Mouse (Mus musculus) liver, postnatal 0 days (tissue): ENCODE results near the gene Gucy2c. TPM values are rescaled to one million over a fixed set of nuclear protein-coding genes. Genes with fewer than 3 reads are reported as not detected.

Source experiments
- ATAC-seq: fragments of 200-750 bp; cut with Nextera tagmentation; 2 replicates; pipeline ENCODE4 v1.8.0; 2017; ENCODE audit warnings: mild to moderate bottlenecking, moderate library complexity
- DNase-seq: peaks from one replicate; pipeline ENCODE4 v3.0.0-alpha.2; 2016
- H3K27ac ChIP-seq: fragments of 300-500 bp; sonication (generic); 2 replicates; pipeline ENCODE4 v1.5.1; 2014; ENCODE audit warnings: antibody characterized with exemption, moderate library complexity, mild to moderate bottlenecking, low read depth
- H3K27me3 ChIP-seq: fragments of 300-500 bp; sonication (generic); 2 replicates; pipeline ENCODE4 v1.6.1; 2014; ENCODE audit warnings: low read length, control low read depth, mixed read lengths; ENCODE audit not compliant: insufficient read depth
- H3K36me3 ChIP-seq: fragments of 300-500 bp; sonication (generic); replicated peaks from 2 replicates; pipeline ENCODE4 v1.6.1; 2014; ENCODE audit warnings: mild to moderate bottlenecking, control low read depth, low read length, moderate library complexity, mixed read lengths; ENCODE audit not compliant: insufficient read depth
- H3K4me1 ChIP-seq: fragments of 300-500 bp; sonication (generic); 2 replicates; pipeline ENCODE4 v1.6.1; 2014; ENCODE audit warnings: antibody characterized with exemption, mild to moderate bottlenecking, control low read depth; ENCODE audit not compliant: insufficient read depth
- H3K4me2 ChIP-seq: fragments of 300-500 bp; sonication (generic); 2 replicates; pipeline ENCODE4 v1.6.1; 2014; ENCODE audit warnings: low read depth, mild to moderate bottlenecking, low read length, moderate library complexity, mixed read lengths
- H3K4me3 ChIP-seq: fragments of 300-500 bp; sonication (generic); 2 replicates; pipeline ENCODE4 v1.5.1; 2014; ENCODE audit warnings: low read depth, low read length
- H3K9ac ChIP-seq: fragments of 300-500 bp; sonication (generic); replicated peaks from 2 replicates; pipeline ENCODE4 v1.6.1; 2014; ENCODE audit warnings: mild to moderate bottlenecking, moderate library complexity
- H3K9me3 ChIP-seq: fragments of 300-500 bp; sonication (generic); 2 replicates; pipeline ENCODE4 v1.6.1; 2016; ENCODE audit warnings: mild to moderate bottlenecking, control low read depth, low read length, mixed read lengths
- CTCF ChIP-seq: sonication (generic); IDR thresholded peaks from 2 replicates; pipeline ENCODE4 v1.5.1; 2016; ENCODE audit warnings: antibody characterized with exemption, low read depth
- EP300 ChIP-seq: IDR thresholded peaks from 2 replicates; pipeline ENCODE4 v1.6.1; 2016; ENCODE audit warnings: antibody characterized with exemption, low read depth, mild to moderate bottlenecking
- WGBS: fragments of 180-500 bp; shearing (Covaris S2); extraction: QIAGEN DNeasy Blood & Tissue Kit; methylation state at CpG from one replicate; pipeline ENCODE4 v1.1.7; 2014; ENCODE audit not compliant: insufficient replicate concordance; 5-methylcytosine and 5-hydroxymethylcytosine counted together
- polyA plus RNA-seq: library from polyadenylated mRNA; unstranded; fragments of >200 nt; fragmentation: Nextera tagmentation; extraction: Ambion mirVana; gene quantifications from 2 replicates; pipeline ENCODE4 v1.2.1, GENCODE M21; 2015

Gene Gucy2c
- polyA plus RNA-seq, 1 experiment from 2014 or later: 0.99 TPM

DNA sequence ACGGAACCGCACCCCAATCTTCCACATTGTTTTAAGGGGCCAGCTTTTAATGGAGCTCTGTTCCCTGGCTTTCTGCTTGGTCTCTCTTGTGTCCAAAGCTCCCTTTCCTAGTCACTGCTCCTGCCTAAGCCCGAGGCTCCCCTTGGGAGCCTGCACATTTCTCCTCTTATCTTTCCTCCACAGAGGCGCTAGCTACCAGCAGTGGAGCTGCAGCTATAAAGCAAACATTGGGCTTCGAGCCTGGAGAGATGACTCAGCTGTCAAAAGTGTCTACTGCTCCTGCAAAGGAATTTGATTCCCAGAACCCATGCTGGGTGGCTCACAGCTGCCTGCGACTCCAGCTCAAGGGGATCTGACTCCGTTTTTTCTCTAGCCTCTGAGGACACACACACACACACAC is 109.1 kb downstream of the Gucy2c start:
- H3K9me3 ChIP-seq: no peaks in the 10 kb centered on the region
- H3K36me3 ChIP-seq: no peaks in the 10 kb centered on the region
- H3K4me2 ChIP-seq: no peak overlapping the region
- 0 out of 2 replicates have a peak, but pooled peaks cover 2% of the 10 kb centered on the region for H3K4me1 ChIP-seq
- H3K4me3 ChIP-seq: no peak overlapping the region
- 49% methylated on average over 7 of the region's 7 CpGs for WGBS
- DNase-seq (no peak), ATAC-seq (no peak)
- H3K9ac ChIP-seq: no peak overlapping the region
- no peaks in the 10 kb centered on the region for H3K27me3 ChIP-seq
- no peak overlapping the region for H3K27ac ChIP-seq
- TF ChIP-seq EP300 (no peak), CTCF (no peak)

DNA sequence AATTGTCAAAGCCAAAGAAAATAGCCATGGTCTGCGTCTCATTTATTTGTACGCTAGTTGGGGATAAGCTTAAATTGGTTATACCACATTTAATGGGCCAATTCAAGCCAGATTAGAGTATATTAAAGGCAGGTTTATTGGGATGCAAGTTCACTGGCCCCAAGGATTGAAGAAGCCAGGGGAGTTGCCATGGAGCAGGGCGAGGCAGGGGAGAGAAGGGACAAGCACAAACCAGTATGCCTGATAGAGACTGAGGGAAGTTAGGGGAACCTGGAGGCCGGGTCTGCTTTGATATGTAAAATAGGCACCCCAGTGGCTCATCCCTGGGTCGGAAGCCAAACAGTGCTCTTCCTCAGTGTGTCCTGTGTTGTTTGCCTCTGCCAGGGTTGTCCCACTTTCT is 112.3 kb downstream of the Gucy2c start:
- H3K4me1 ChIP-seq: 0 out of 2 replicates have a peak, but pooled peaks cover 2% of the 10 kb centered on the region
- no peak overlapping the region for H3K4me2 ChIP-seq
- H3K27ac ChIP-seq: no peak overlapping the region
- no peak overlapping the region for H3K9ac ChIP-seq
- ATAC-seq (no peak), DNase-seq (no peak)
- WGBS: 68% methylated on average over 5 of the region's 5 CpGs
- H3K27me3 ChIP-seq: no peaks in the 10 kb centered on the region
- H3K36me3 ChIP-seq: no peaks in the 10 kb centered on the region
- TF ChIP-seq CTCF (no peak), EP300 (no peak)
- no peaks in the 10 kb centered on the region for H3K9me3 ChIP-seq
- H3K4me3 ChIP-seq: no peak overlapping the region

DNA sequence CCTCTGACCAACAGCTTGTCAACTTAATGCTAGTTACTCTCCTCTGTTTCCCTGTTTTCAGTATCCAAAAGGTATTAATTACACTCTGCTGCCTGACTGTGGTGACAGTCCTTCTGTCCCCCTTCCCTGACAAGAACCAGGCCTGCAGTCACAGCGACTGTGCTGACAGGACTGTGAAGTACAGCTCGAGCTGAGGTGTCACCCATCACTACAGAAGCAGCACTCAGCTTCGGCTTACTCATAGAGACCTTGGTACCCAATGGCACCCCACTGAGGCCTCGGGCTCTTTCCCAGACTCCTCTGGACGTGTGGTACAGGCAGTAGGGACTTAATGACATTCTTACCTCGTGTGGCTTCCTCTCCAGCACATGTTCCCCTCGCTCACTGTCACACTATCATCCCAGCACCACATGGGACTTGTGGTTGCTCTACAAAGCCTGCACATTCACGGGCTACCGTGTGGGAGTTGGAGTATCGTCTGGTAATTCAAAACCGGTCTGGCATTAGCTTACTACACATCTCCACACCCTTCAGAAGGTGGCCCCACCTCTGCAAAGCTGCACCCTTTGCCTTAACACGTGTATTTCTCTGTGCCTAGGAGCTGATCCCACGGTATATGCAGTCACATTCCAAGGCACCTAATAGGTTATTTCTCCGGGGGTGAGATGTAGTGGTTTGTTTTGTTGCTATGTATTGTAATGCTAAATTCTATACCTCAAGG is 113.1 kb downstream of the Gucy2c start:
- Histone ChIP-seq H3K9ac (no peak overlapping the region), H3K36me3 (no peaks in the 10 kb centered on the region), H3K4me3 (no peak overlapping the region), H3K4me1 (0 out of 2 replicates have a peak, but pooled peaks cover 2% of the 10 kb centered on the region), H3K27me3 (no peaks in the 10 kb centered on the region), H3K9me3 (no peaks in the 10 kb centered on the region), H3K4me2 (no peak overlapping the region), H3K27ac (no peak overlapping the region)
- ATAC-seq (no peak), DNase-seq (no peak)
- TF ChIP-seq CTCF (no peak), EP300 (no peak)
- WGBS: 46% methylated on average over 14 of the region's 14 CpGs

DNA sequence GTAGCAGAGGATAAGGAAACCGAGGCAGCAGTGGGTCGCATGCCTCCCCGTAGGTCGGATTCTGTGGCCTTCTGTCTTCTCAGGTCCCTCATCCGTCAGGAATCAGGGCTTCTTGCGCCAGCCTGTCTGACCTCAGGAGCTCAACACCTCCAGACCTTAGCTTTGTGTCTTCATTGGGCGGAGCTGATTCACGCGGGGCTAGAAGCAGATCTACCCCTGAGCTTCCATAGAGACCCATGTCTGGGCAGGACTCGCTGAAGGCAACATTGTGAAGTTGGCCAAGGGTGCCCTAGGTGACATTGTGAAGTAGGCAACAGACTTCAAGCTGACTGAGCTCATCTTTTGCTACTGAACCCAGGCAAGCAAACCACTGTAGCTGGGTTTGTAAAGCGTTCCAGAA is 119.5 kb downstream of the Gucy2c start:
- TF ChIP-seq CTCF: no peak
- TF ChIP-seq EP300: no peak
- peak overlapping the region; percentile 73 for H3K4me2 ChIP-seq
- H3K9ac ChIP-seq: peak overlapping the region; percentile 68
- H3K27me3 ChIP-seq: peaks cover 11% of the 10 kb centered on the region
- peaks cover 9% of the 10 kb centered on the region for H3K4me1 ChIP-seq
- no peaks in the 10 kb centered on the region for H3K9me3 ChIP-seq
- ATAC-seq (no peak), DNase-seq (no peak)
- H3K27ac ChIP-seq: peak overlapping the region; percentile 78
- peak overlapping the region; percentile 57 for H3K4me3 ChIP-seq
- no peaks in the 10 kb centered on the region for H3K36me3 ChIP-seq
- 31% methylated on average over 11 of the region's 11 CpGs for WGBS

DNA sequence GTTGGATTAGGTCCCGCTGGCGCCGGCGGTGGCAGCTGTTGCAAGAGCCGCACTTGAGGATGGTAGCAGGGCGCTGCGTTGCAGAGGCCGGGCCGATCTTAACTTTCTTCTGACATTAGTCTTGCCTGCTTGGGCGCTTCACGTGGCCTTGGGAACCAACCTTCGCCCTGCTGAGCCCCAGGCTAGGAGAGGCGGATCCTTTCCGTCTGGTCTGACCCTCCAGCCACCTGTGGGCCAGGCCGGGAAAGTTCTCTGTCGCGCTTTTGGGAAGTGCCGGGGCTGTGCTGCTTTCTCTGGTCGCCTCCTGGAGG is 119.9 kb downstream of the Gucy2c start, which contains the start of gene Plbd1:
Gene Plbd1, minus strand, starts transcription at position 223 of the 311 bp plus-strand sequence.
- ATAC-seq: peak; percentile 60
- peak within 1 kb of the TSS; percentile 68 for H3K9ac ChIP-seq
- H3K36me3 ChIP-seq: no peaks in the 10 kb centered on the region
- WGBS: 2% methylated on average over 19 of the region's 19 CpGs
- peak within 1 kb of the TSS; percentile 73 for H3K4me2 ChIP-seq
- peaks cover 9% of the 10 kb centered on the region for H3K4me1 ChIP-seq
- TF ChIP-seq CTCF (no peak), EP300 (no peak)
- no peaks in the 10 kb centered on the region for H3K9me3 ChIP-seq
- DNase-seq: peak; percentile 57
- peak within 1 kb of the TSS; percentile 78 for H3K27ac ChIP-seq
- peaks cover 11% of the 10 kb centered on the region for H3K27me3 ChIP-seq
- H3K4me3 ChIP-seq: peak within 1 kb of the TSS; percentile 57

DNA sequence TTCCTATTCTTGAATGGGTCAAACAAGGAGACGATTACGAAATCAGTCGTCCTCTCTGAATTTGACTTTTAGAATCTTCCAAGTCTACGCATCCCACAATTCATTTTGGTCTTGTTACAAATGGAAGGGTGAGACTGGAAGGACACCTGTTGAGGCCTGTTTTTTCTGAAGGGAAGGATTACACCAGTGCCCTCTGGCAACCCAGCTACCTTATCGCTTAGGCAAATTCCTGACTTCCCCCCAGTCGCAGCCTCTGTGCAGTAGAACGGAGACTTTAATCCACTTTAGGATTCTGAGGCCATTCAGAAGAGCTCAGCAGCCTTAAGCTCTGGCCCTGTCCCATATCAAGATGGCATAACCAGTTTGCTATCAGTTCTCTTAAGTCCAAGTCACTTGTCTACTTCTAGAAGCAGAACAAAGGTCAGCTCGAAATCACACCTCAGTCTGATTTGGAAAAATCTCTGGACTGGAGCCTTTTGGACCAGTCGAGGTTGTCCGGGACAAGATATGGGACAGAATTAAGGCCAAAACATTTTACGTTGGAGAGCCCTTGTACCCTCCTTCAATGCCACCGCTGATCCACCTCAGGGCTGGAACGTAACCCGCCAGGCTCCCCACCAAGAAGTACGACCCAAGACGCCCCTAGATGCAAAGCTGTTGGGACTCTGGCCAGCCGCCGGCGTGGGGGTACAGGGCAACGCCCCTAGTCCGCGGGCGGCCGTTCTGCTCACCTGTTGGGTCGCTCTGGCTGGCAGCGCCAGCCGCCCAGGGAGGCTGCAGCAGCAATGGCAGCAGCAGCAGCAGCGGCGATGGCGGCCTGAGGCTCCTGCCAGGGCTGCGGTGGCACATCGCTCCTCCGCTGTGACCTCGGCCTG is 120.5 kb downstream of the Gucy2c start:
- TF ChIP-seq CTCF: no peak
- TF ChIP-seq EP300: no peak
- peaks cover 10% of the 10 kb centered on the region for H3K4me1 ChIP-seq
- WGBS: 23% methylated on average over 27 of the region's 34 CpGs
- H3K27ac ChIP-seq: peak overlapping the region; percentile 78
- peak; percentile 65 for ATAC-seq
- H3K9me3 ChIP-seq: no peaks in the 10 kb centered on the region
- peak overlapping the region; percentile 68 for H3K9ac ChIP-seq
- H3K4me2 ChIP-seq: peak overlapping the region; percentile 73
- H3K36me3 ChIP-seq: no peaks in the 10 kb centered on the region
- H3K27me3 ChIP-seq: peaks cover 11% of the 10 kb centered on the region
- peak overlapping the region; percentile 57 for H3K4me3 ChIP-seq
- no peak for DNase-seq
